Mouse (Mus musculus): Measurements from ENCODE around the gene Pxdn. TPM values are rescaled to one million over a fixed set of nuclear protein-coding genes. Genes with fewer than 3 reads are reported as not detected.

Pxdn gene
- total and polyA plus RNA-seq, 3 experiments: 0.04 to 0.21 (median 0.14) TPM

GRCm38 (mm10) chr12:30017131-30017530 is 79.7 kb downstream of the Pxdn start:
- dilution Hi-C loops (cut with MboI; ENCODE audit: extremely low pct_ligation_motif_present, extremely low pct_unique_long_range_greater_than_20kb, low sequenced_read_pairs) (no loop called here), in situ Hi-C loops (cut with MboI; ENCODE audit: low pct_ligation_motif_present, low pct_unique_long_range_greater_than_20kb, low sequenced_read_pairs) (no loop called here)
- Histone ChIP-seq H3K9ac (ENCODE audit: insufficient read depth, low read depth) (no peak overlapping the region), H3K4me3 (replicated peaks in 1 of 3; ENCODE audit: low read depth in 2 of 3, low read length in 2 of 3, poor library complexity in 1 of 3) (no peak overlapping the region), H3K9me3 (replicated peaks; ENCODE audit: low read length) (no peaks in the 10 kb centered on the region), H3K27me3 (replicated peaks) (no peaks in the 10 kb centered on the region), H3K4me1 (ENCODE audit: control insufficient read depth in 1 of 2, insufficient read depth in 2 of 2) (no peaks in the 10 kb centered on the region), H3K79me2 (replicated peaks; ENCODE audit: control insufficient read depth, extremely low read depth, insufficient read depth, poor library complexity, severe bottlenecking) (no peaks in the 10 kb centered on the region), H3K36me3 (replicated peaks in 1 of 2; ENCODE audit: control insufficient read depth in 1 of 2, insufficient read depth in 1 of 2, low read length in 1 of 2) (no peaks in the 10 kb centered on the region), H3K4me2 (ENCODE audit: insufficient read depth, low read depth, poor library complexity, severe bottlenecking) (no peak overlapping the region), H3K27ac (ENCODE audit: insufficient read depth, low read depth) (no peak overlapping the region)
- no peak for TF ChIP-seq HCFC1 (IDR thresholded peaks at IDR 0.05; ENCODE audit: low read depth, low read length)
- TF ChIP-seq USF1 (IDR thresholded peaks at IDR 0.05; ENCODE audit: low read depth, low read length): no peak
- no peak for TF ChIP-seq MAFK (IDR thresholded peaks at IDR 0.05; ENCODE audit: insufficient replicate concordance, low read length)
- no peak for TF ChIP-seq POLR2A (IDR thresholded peaks at IDR 0.05; ENCODE audit: low read depth, low read length)
- TF ChIP-seq ZNF384 (IDR thresholded peaks at IDR 0.05; ENCODE audit: low read depth, low read length): no peak
- TF ChIP-seq POLR2AphosphoS2 (IDR thresholded peaks at IDR 0.05; ENCODE audit: low read depth, low read length): no peak
- no peak for TF ChIP-seq EP300 (IDR thresholded peaks at IDR 0.05; ENCODE audit: low read length)
- TF ChIP-seq CHD2 (IDR thresholded peaks at IDR 0.05; ENCODE audit: low read length): no peak
- TF ChIP-seq ZKSCAN1 (IDR thresholded peaks at IDR 0.05; ENCODE audit: borderline replicate concordance, low read depth, low read length): no peak
- no peak for TF ChIP-seq JUN (IDR thresholded peaks at IDR 0.05; ENCODE audit: insufficient read depth, low read depth, low read length)
- no peak for DNase-seq (ENCODE audit: extremely low read depth)

GRCm38 (mm10) chr12:30020447-30020846 is 83.0 kb downstream of the Pxdn start:
- no peak for TF ChIP-seq POLR2A (IDR thresholded peaks at IDR 0.05; ENCODE audit: low read depth, low read length)
- TF ChIP-seq MXI1 (IDR thresholded peaks at IDR 0.05; ENCODE audit: low read depth, low read length): no peak
- no peak for TF ChIP-seq ETS1 (conservative IDR thresholded peaks at IDR 0.05; ENCODE audit: low read depth, low read length)
- TF ChIP-seq ELF1 (IDR thresholded peaks at IDR 0.05; ENCODE audit: low read depth, low read length): no peak
- TF ChIP-seq JUND (conservative IDR thresholded peaks at IDR 0.05; ENCODE audit: low read depth, low read length): no peak
- TF ChIP-seq ZC3H11A (IDR thresholded peaks at IDR 0.05; ENCODE audit: low read depth, low read length): no peak
- TF ChIP-seq CHD1 (IDR thresholded peaks at IDR 0.05; ENCODE audit: low read depth, low read length): no peak
- no peak for TF ChIP-seq RAD21 (IDR thresholded peaks at IDR 0.05; ENCODE audit: low read depth, low read length)
- no peak for TF ChIP-seq CHD2 (IDR thresholded peaks at IDR 0.05; ENCODE audit: low read length)
- no peak for TF ChIP-seq EP300 (IDR thresholded peaks at IDR 0.05; ENCODE audit: low read length)
- no peak for TF ChIP-seq PAX5 (IDR thresholded peaks at IDR 0.05; ENCODE audit: low read length)
- TF ChIP-seq KAT2A (IDR thresholded peaks at IDR 0.05; ENCODE audit: insufficient replicate concordance, low read length): no peak
- no peak for TF ChIP-seq HCFC1 (IDR thresholded peaks at IDR 0.05; ENCODE audit: low read depth, low read length)
- H3K4me3 ChIP-seq (replicated peaks in 1 of 3; ENCODE audit: low read depth in 2 of 3, low read length in 2 of 3, poor library complexity in 1 of 3): no peak overlapping the region
- no peaks in the 10 kb centered on the region for H3K27me3 ChIP-seq (replicated peaks)
- DNase-seq (ENCODE audit: extremely low read depth): no peak
- no peaks in the 10 kb centered on the region for H3K79me2 ChIP-seq (replicated peaks; ENCODE audit: control insufficient read depth, extremely low read depth, insufficient read depth, poor library complexity, severe bottlenecking)
- in situ Hi-C loops (cut with MboI; ENCODE audit: low pct_ligation_motif_present, low pct_unique_long_range_greater_than_20kb, low sequenced_read_pairs): no loop called here
- no peak overlapping the region for H3K27ac ChIP-seq (ENCODE audit: insufficient read depth, low read depth)
- H3K9me3 ChIP-seq (replicated peaks; ENCODE audit: low read length): no peaks in the 10 kb centered on the region
- H3K4me2 ChIP-seq (ENCODE audit: insufficient read depth, low read depth, poor library complexity, severe bottlenecking): no peak overlapping the region
- H3K36me3 ChIP-seq (replicated peaks in 1 of 2; ENCODE audit: control insufficient read depth in 1 of 2, insufficient read depth in 1 of 2, low read length in 1 of 2): no peaks in the 10 kb centered on the region
- dilution Hi-C loops (cut with MboI; ENCODE audit: extremely low pct_ligation_motif_present, extremely low pct_unique_long_range_greater_than_20kb, low sequenced_read_pairs): no loop called here
- no peak overlapping the region for H3K9ac ChIP-seq (ENCODE audit: insufficient read depth, low read depth)
- no peaks in the 10 kb centered on the region for H3K4me1 ChIP-seq (ENCODE audit: control insufficient read depth in 1 of 2, insufficient read depth in 2 of 2)

Data from CH12.LX (cell line).